Mouse (Mus musculus): ENCODE measurements at regions not wholly inside any gene's neighbourhood (a gene's known extent, or its start where the extent isn't known, plus 50 kb on each side); places are given as distances from the start of the nearest gene placed in this dataset.

GRCm38 (mm10) chr1:98268853-98269252 lies 152.1 kb upstream of the Slco6d1 start:
- intact Hi-C loops (cut with DNase I) = no loop called here

GRCm38 (mm10) chr1:98270212-98270611 lies 150.7 kb upstream of the Slco6d1 start:
- intact Hi-C loops (cut with DNase I) = no loop called here

GRCm38 (mm10) chr1:98273966-98274616 lies 146.8 kb upstream of the Slco6d1 start:
- intact Hi-C loops (cut with DNase I) = no loop called here

GRCm38 (mm10) chr1:98275524-98275923 lies 145.4 kb upstream of the Slco6d1 start:
- intact Hi-C loops (cut with DNase I) = no loop called here

- intact Hi-C loops (cut with DNase I) = no loop called here
Measured at GRCm38 (mm10) chr1:98279446-98280048, 141.4 kb upstream of the Slco6d1 start.

- intact Hi-C loops (cut with DNase I) = no loop called here
Measured at GRCm38 (mm10) chr1:98280263-98281052, 140.5 kb upstream of the Slco6d1 start.

GRCm38 (mm10) chr1:98281053-98281770 lies 139.7 kb upstream of the Slco6d1 start:
- intact Hi-C loops (cut with DNase I) = no loop called here

- intact Hi-C loops (cut with DNase I) = no loop called here
Measured at GRCm38 (mm10) chr1:98281771-98282149, 139.2 kb upstream of the Slco6d1 start.

GRCm38 (mm10) chr1:98303166-98303565 lies 117.8 kb upstream of the Slco6d1 start:
- intact Hi-C loops (cut with DNase I) = no loop called here

- intact Hi-C loops (cut with DNase I) = no loop called here
Measured at GRCm38 (mm10) chr1:98306363-98306762, 114.6 kb upstream of the Slco6d1 start.

GRCm38 (mm10) chr1:98307519-98307918 lies 113.4 kb upstream of the Slco6d1 start:
- intact Hi-C loops (cut with DNase I) = no loop called here

- intact Hi-C loops (cut with DNase I) = no loop called here
Measured at GRCm38 (mm10) chr1:98309894-98310293, 111.0 kb upstream of the Slco6d1 start.

GRCm38 (mm10) chr1:98350095-98350549 lies 70.8 kb upstream of the Slco6d1 start:
- intact Hi-C loops (cut with DNase I) = loop anchor here (2.0 kb wide), 1 partner anchor 541 kb away; no protein-coding TSS in a partner anchor

- intact Hi-C loops (cut with DNase I) = loop anchor here (2.0 kb wide), 1 partner anchor 542 kb away; no protein-coding TSS in a partner anchor
Measured at GRCm38 (mm10) chr1:98350725-98351124, 70.2 kb upstream of the Slco6d1 start.

GRCm38 (mm10) chr1:98351530-98351929 lies 69.4 kb upstream of the Slco6d1 start:
- intact Hi-C loops (cut with DNase I) = loop anchor here (2.0 kb wide), 1 partner anchor 543 kb away; no protein-coding TSS in a partner anchor

Data from adrenal gland (tissue).